ENCODE assay signal across 18 mouse cellular contexts in the genomic region with DNA sequence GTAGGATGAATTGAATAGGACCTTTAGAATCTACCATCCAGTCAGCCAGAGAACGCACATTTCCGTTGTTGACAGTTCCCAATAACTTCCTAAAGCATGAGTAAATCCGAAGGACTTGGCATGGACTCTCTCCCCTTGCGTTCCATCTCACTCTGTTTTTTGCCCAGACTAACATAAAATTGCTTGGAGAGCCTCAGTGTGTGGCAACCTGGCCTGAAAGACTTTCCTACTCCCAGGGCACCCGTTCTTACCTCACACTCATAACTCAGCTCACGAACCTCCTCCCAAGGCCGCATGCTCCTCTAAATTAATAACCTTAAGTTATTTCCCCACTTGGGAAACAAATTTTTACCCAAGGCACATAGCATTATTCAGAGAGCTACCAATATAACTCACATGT. TPM values are rescaled to one million over a fixed set of nuclear protein-coding genes. Genes with fewer than 3 reads are reported as not detected.
"Had no signal": no experiment of that assay in that cellular context is flagged by ENCODE, and none has a peak within 500 bp of the region (broad histone marks: within the 10 kb centered on the region; RNA-seq: fewer than 3 reads in every experiment).

No protein-coding gene starts in this region.

- H3K4me3 ChIP-seq: limb, embryonic 13.5 days; myocyte; neural tube, embryonic 15.5 days had no signal

- H3K27ac ChIP-seq: kidney, postnatal 0 days; limb, embryonic 13.5 days; liver, embryonic 14.5 days; neural tube, embryonic 15.5 days had no signal

- H3K9me3 ChIP-seq: limb, embryonic 13.5 days; neural tube, embryonic 15.5 days had no signal

- H3K9ac ChIP-seq: limb, embryonic 13.5 days; liver, embryonic 14.5 days; neural tube, embryonic 15.5 days had no signal

- DNase-seq: kidney, adult 9 months; kidney, postnatal 36 days; layer of hippocampus, adult 9-11 months; layer of hippocampus, postnatal 36 days; left cerebral cortex, postnatal 4 days; lung, adult 18-20 months; right cerebral cortex, adult 18-20 months; right cerebral cortex, postnatal 25 days; thymus, postnatal 36 days had no signal

- H3K4me1 ChIP-seq: neural tube, embryonic 15.5 days had no signal

- H3K27me3 ChIP-seq: limb, embryonic 13.5 days; neural tube, embryonic 15.5 days had no signal

- H3K4me2 ChIP-seq: limb, embryonic 13.5 days; neural tube, embryonic 15.5 days had no signal

- H3K36me3 ChIP-seq: limb, embryonic 13.5 days; neural tube, embryonic 15.5 days had no signal

RNA-seq across cellular contexts. Expression of a gene that starts 48.7 kb away (rescaled TPM):
- total RNA-seq: layer of hippocampus, adult 18-20 months; megakaryocyte-erythroid progenitor cell, adult 5-6 weeks had no signal
- polyA plus RNA-seq: liver, adult 2 months; midbrain, embryonic 14.5 days had no signal
